Mouse (Mus musculus) forebrain, embryonic 14.5 days (tissue): Measurements from ENCODE around the gene Thra. TPM values are rescaled to one million over a fixed set of nuclear protein-coding genes. Genes with fewer than 3 reads are reported as not detected.

ENCODE experiments used
- ATAC-seq: fragments of 200-750 bp; cut with Nextera tagmentation; 2 replicates; pipeline ENCODE4 v1.8.0; 2017; ENCODE audit warnings: mild to moderate bottlenecking, moderate library complexity
- DNase-seq: peaks from one replicate; pipeline ENCODE4 v3.0.0-alpha.2; 2015; ENCODE audit warnings: low spot score
- H3K27ac ChIP-seq: fragments of 300-500 bp; sonication (generic); 2 replicates; pipeline ENCODE4 v1.5.1; 2014; ENCODE audit warnings: low read depth, mild to moderate bottlenecking, control low read depth, low read length, moderate library complexity
- H3K27me3 ChIP-seq: fragments of 300-500 bp; sonication (generic); replicated peaks from 2 replicates; pipeline ENCODE4 v1.6.1; 2014; ENCODE audit warnings: low read length, control low read depth, mixed read lengths; ENCODE audit not compliant: control insufficient read depth, insufficient read depth
- H3K36me3 ChIP-seq: fragments of 300-500 bp; sonication (generic); 2 replicates; pipeline ENCODE4 v1.6.1; 2014; ENCODE audit warnings: low read length, control low read depth; ENCODE audit not compliant: control insufficient read depth, insufficient read depth
- H3K4me1 ChIP-seq: fragments of 300-500 bp; sonication (generic); 2 replicates; pipeline ENCODE4 v1.6.1; 2014; ENCODE audit warnings: antibody characterized with exemption, low read length, control low read depth; ENCODE audit not compliant: control insufficient read depth, insufficient read depth
- H3K4me2 ChIP-seq: fragments of 300-500 bp; sonication (generic); 2 replicates; pipeline ENCODE4 v1.6.1; 2014; ENCODE audit warnings: mild to moderate bottlenecking, control low read depth, low read length
- H3K4me3 ChIP-seq: fragments of 300-500 bp; sonication (generic); 2 replicates; pipeline ENCODE4 v1.5.1; 2014; ENCODE audit warnings: low read depth, low read length, control low read depth
- H3K9ac ChIP-seq: fragments of 300-500 bp; sonication (generic); 2 replicates; pipeline ENCODE4 v1.6.1; 2014; ENCODE audit warnings: mild to moderate bottlenecking, low read length, control low read depth, moderate library complexity
- H3K9me3 ChIP-seq: fragments of 300-500 bp; sonication (generic); replicated peaks from 2 replicates; pipeline ENCODE4 v1.6.1; 2016; ENCODE audit warnings: low read length, control low read depth, mixed read lengths; ENCODE audit not compliant: control insufficient read depth
- WGBS: fragments of 180-500 bp; shearing (Covaris S2); extraction: QIAGEN DNeasy Blood & Tissue Kit; methylation state at CpG from one replicate; pipeline ENCODE4 v1.1.7; 2014; 5-methylcytosine and 5-hydroxymethylcytosine counted together
- polyA plus RNA-seq: library from polyadenylated mRNA; unstranded; fragments of >200 nt; fragmentation: Nextera tagmentation; extraction: Ambion mirVana; gene quantifications from 2 replicates; pipeline ENCODE4 v1.2.1, GENCODE M21; 2014

The Thra gene
- polyA plus RNA-seq, 1 experiment from 2014 or later = 164 TPM

DNA sequence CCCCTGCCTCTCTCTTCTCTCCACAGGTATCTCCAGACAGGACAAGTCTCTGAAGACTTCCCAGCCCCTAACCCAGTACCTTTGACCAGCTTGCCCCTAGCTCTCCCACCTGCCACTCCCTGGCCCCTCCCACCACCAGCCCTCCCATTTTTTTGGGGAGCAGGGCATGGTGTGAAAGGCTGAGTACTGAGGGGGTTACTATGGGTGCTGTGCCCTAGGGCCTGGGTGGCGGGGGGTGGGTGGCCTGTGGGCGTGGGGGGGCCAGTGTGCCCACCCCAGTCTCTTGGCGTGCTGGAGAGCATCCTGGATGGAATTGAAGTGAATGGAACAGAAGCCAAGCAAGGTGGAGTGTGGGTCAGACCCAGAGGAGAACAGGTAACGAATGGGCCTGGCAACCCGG is 12.8 kb downstream of the Thra start:
- Histone ChIP-seq H3K36me3 (peaks cover 54% of the 10 kb centered on the region), H3K27ac (0 out of 2 replicates have a peak overlapping the region, but pooled peaks have one; percentile 17), H3K4me2 (no peak overlapping the region), H3K27me3 (no peaks in the 10 kb centered on the region), H3K4me3 (no peak overlapping the region), H3K4me1 (peaks cover 43% of the 10 kb centered on the region), H3K9ac (no peak overlapping the region), H3K9me3 (no peaks in the 10 kb centered on the region)
- 83% methylated on average over 5 of the region's 5 CpGs for WGBS
- ATAC-seq (no peak), DNase-seq (no peak)

GRCm38 (mm10) chr11:98754151-98754620 is 13.7 kb downstream of the Thra start:
- H3K4me1 ChIP-seq = peaks cover 34% of the 10 kb centered on the region
- peak overlapping the region; percentile 63; the same call in 1 of the 2 replicates for H3K27ac ChIP-seq
- no peak overlapping the region for H3K9ac ChIP-seq
- no peak for ATAC-seq
- no peak overlapping the region for H3K4me2 ChIP-seq
- H3K36me3 ChIP-seq = peaks cover 62% of the 10 kb centered on the region
- DNase-seq = no peak
- H3K4me3 ChIP-seq = no peak overlapping the region
- H3K9me3 ChIP-seq = no peaks in the 10 kb centered on the region
- no peaks in the 10 kb centered on the region for H3K27me3 ChIP-seq
- 82% methylated on average over 9 of the region's 9 CpGs for WGBS

DNA sequence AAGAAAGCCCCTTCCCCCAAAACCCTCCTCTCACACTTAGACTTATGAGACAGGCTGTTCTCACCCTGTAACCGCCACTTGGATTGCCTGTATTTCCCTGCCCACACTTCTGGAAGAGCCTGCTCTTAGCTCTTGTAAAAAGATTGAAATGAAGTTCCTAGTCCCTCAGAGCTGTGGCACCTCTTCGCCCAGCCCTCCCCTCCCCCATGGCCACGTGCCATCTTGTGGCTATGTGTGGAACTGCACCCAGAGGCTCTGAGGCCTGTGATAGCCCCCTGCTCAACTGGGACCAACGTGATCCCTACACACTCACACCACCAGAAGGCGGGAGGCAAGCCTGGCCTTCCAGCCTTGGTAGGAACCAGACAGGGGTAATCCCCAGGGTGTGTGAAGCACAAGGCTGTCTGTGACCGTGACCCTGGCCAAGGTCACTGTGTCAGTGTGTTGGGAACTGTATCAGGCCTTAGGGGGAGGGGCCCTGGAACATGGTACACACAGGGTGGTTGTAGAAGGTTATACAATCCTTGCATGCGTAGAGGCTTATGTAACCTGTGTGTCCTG is 14.3 kb downstream of the Thra start:
- no peak overlapping the region for H3K9ac ChIP-seq
- 24% methylated on average over 7 of the region's 7 CpGs for WGBS
- peaks cover 29% of the 10 kb centered on the region for H3K4me1 ChIP-seq
- no peaks in the 10 kb centered on the region for H3K9me3 ChIP-seq
- H3K36me3 ChIP-seq = peaks cover 63% of the 10 kb centered on the region
- peak; percentile 81 for DNase-seq
- ATAC-seq = peak; percentile 43
- no peaks in the 10 kb centered on the region for H3K27me3 ChIP-seq
- peak overlapping the region; percentile 63; the same call in 1 of the 2 replicates for H3K27ac ChIP-seq
- H3K4me3 ChIP-seq = no peak overlapping the region
- H3K4me2 ChIP-seq = no peak overlapping the region

DNA sequence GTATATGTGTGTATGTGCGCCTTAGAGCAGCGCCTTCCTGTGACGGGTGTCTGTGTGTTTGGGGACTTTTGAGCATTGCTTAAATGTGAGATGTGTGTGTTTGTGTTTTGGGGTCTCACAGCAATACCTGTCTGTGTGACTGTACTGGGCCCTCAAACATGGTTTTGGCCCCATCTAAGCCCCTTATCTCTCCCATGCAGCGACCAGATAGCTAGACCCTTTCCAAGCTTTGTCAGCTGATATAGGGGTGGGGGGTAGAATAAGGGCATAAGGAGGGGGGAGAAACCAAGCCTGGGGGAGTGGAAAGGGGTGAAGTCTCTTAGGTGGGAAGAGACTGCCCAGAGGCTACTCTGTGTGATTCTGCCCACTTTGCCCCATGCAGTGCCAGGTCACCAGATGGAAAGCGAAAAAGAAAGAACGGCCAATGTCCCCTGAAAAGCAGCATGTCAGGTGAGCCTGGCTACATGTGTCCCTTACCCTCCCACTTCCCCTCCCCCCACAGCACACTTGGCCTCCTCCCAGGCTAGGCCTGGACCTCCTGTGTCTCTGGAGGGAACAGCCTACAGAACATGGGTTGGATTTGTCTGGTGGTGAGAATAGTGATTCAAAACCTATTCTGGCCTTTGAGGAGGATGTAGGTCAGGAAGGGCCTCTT is 15.4 kb downstream of the Thra start:
- no peak overlapping the region for H3K4me2 ChIP-seq
- DNase-seq = no peak
- peaks cover 17% of the 10 kb centered on the region for H3K4me1 ChIP-seq
- no peaks in the 10 kb centered on the region for H3K27me3 ChIP-seq
- no peak overlapping the region for H3K9ac ChIP-seq
- H3K36me3 ChIP-seq = peaks cover 74% of the 10 kb centered on the region
- H3K9me3 ChIP-seq = no peaks in the 10 kb centered on the region
- H3K4me3 ChIP-seq = no peak overlapping the region
- H3K27ac ChIP-seq = no peak overlapping the region
- WGBS = 89% methylated on average over 6 of the region's 6 CpGs
- no peak for ATAC-seq

GRCm38 (mm10) chr11:98756711-98757110 is 16.3 kb downstream of the Thra start:
- H3K27me3 ChIP-seq = no peaks in the 10 kb centered on the region
- H3K9me3 ChIP-seq = no peaks in the 10 kb centered on the region
- no peak overlapping the region for H3K27ac ChIP-seq
- H3K4me1 ChIP-seq = peaks cover 9% of the 10 kb centered on the region
- H3K9ac ChIP-seq = no peak overlapping the region
- peaks cover 82% of the 10 kb centered on the region for H3K36me3 ChIP-seq
- no peak for DNase-seq
- 84% methylated on average over 12 of the region's 12 CpGs for WGBS
- no peak overlapping the region for H3K4me2 ChIP-seq
- ATAC-seq = no peak
- H3K4me3 ChIP-seq = no peak overlapping the region

DNA sequence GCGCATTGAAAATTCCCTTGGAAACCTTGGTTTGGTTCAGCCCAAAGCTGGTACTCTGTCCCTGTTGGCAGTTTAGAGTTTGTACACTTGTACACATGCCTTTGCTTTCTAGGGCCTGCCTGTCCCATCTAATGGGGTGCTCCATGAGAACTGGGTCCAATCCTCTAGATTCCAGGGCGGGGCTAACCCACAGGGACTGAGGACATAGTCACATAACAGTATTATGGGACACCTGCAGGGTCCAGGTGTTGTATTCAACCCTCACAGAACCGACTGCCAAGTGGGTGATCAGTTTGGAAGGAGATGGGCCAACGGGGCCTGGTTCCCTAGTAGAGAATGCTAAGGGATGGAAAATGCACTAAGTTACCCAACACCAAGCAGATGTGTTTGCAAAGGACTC is 21.5 kb downstream of the Thra start:
- H3K36me3 ChIP-seq = peaks cover 86% of the 10 kb centered on the region
- H3K4me3 ChIP-seq = no peak overlapping the region
- no peak for ATAC-seq
- H3K27me3 ChIP-seq = no peaks in the 10 kb centered on the region
- H3K9me3 ChIP-seq = no peaks in the 10 kb centered on the region
- no peak overlapping the region for H3K4me2 ChIP-seq
- H3K4me1 ChIP-seq = peaks cover 19% of the 10 kb centered on the region
- DNase-seq = no peak
- WGBS = 89% methylated on average over 4 of the region's 4 CpGs
- H3K9ac ChIP-seq = no peak overlapping the region
- no peak overlapping the region for H3K27ac ChIP-seq

DNA sequence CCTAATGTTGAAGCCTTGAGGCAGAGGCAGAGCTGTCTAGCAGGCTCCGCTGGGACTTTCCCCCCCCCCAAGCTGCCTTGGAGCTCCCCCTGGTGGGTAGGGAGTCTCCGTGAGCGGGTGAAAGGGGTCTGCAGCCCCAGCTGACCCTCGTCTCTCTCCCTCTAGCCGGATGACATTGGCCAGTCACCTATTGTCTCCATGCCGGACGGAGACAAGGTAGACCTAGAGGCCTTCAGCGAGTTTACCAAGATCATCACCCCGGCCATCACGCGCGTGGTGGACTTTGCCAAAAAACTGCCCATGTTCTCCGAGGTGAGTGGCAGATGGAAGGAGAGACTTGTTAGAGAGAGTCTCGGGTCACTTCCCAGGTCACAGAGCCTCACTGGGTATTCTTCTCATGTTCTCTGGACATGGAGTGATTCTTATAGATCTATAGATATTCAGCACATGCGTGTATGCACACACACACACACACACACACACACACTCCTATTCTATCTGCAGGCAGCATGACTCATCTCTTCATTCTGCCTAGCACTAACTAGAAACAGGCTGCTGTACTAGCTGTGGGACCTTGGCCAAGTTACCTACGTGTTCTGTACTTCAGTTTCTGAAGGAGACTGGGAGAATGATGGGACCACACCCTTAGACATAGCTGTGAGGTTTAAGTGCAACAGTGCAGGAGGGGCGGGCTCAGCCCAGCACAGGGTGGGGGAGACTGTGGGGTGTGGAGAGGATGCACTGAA is 22.5 kb downstream of the Thra start:
- no peak overlapping the region for H3K4me2 ChIP-seq
- no peak for DNase-seq
- peaks cover 76% of the 10 kb centered on the region for H3K36me3 ChIP-seq
- no peak overlapping the region for H3K27ac ChIP-seq
- peaks cover 29% of the 10 kb centered on the region for H3K4me1 ChIP-seq
- H3K9me3 ChIP-seq = no peaks in the 10 kb centered on the region
- 64% methylated on average over 17 of the region's 17 CpGs for WGBS
- no peaks in the 10 kb centered on the region for H3K27me3 ChIP-seq
- H3K4me3 ChIP-seq = no peak overlapping the region
- ATAC-seq = no peak
- H3K9ac ChIP-seq = no peak overlapping the region

DNA sequence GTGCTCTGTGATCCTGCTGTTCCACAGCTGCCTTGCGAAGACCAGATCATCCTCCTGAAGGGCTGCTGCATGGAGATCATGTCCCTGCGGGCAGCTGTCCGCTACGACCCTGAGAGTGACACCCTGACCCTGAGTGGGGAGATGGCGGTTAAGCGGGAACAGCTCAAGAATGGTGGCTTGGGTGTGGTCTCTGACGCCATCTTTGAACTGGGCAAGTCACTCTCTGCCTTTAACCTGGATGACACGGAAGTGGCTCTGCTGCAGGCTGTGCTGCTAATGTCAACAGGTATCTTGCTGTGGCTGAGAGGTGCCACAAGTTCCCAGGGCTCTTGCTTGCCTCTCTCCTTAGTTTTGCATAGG is 23.0 kb downstream of the Thra start:
- Histone ChIP-seq H3K4me1 (peaks cover 34% of the 10 kb centered on the region), H3K36me3 (peaks cover 77% of the 10 kb centered on the region), H3K4me2 (no peak overlapping the region), H3K9me3 (no peaks in the 10 kb centered on the region), H3K27me3 (no peaks in the 10 kb centered on the region), H3K9ac (no peak overlapping the region), H3K4me3 (no peak overlapping the region), H3K27ac (no peak overlapping the region)
- WGBS = 89% methylated on average over 8 of the region's 8 CpGs
- ATAC-seq = no peak
- DNase-seq = no peak

DNA sequence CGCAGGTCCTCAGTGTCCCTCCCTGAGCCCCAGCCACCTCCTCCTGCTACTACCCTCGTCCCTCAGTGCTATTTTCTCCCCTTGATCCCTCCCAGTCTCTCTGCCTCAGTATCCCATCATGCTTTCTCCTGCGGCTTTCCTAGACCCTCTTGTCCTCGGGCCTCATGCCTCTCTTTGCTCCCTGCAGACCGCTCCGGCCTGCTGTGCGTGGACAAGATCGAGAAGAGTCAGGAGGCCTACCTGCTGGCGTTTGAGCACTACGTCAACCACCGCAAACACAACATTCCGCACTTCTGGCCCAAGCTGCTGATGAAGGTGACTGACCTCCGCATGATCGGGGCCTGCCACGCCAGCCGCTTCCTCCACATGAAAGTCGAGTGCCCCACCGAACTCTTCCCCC is 23.7 kb downstream of the Thra start:
- no peak overlapping the region for H3K4me2 ChIP-seq
- DNase-seq = no peak
- H3K27ac ChIP-seq = no peak overlapping the region; the same call in 1 of the 2 replicates
- peaks cover 38% of the 10 kb centered on the region for H3K4me1 ChIP-seq
- H3K9me3 ChIP-seq = no peaks in the 10 kb centered on the region
- no peak overlapping the region for H3K4me3 ChIP-seq
- WGBS = 87% methylated on average over 18 of the region's 18 CpGs
- H3K9ac ChIP-seq = no peak overlapping the region
- H3K36me3 ChIP-seq = peaks cover 78% of the 10 kb centered on the region
- H3K27me3 ChIP-seq = no peaks in the 10 kb centered on the region
- no peak for ATAC-seq
